Mouse (Mus musculus) ES-E14 (cell line): ENCODE results near the gene Ntf3. TPM values are rescaled to one million over a fixed set of nuclear protein-coding genes. Genes with fewer than 3 reads are reported as not detected.

Experiments
- DNase-seq: peaks from one replicate; pipeline ENCODE4 v3.0.0-alpha.2; 2013; ENCODE audit warnings: low read depth, low spot score
- H3K27ac ChIP-seq: 2 replicates; pipeline ENCODE4 v1.5.1; 2012; ENCODE audit warnings: low read depth, mild to moderate bottlenecking, low read length, moderate library complexity, mixed read lengths; ENCODE audit not compliant: poor library complexity, insufficient read depth, severe bottlenecking
- H3K36me3 ChIP-seq: 2 replicates; pipeline ENCODE4 v1.6.1; 2012; ENCODE audit warnings: mild to moderate bottlenecking, low read length, moderate library complexity, mixed read lengths; ENCODE audit not compliant: control insufficient read depth, poor library complexity, insufficient read depth, severe bottlenecking
- H3K4me1 ChIP-seq, 2 experiments: fragments of 150-350 bp in 1 of 2; sonication (generic) in 1 of 2; 2 replicates each; pipeline ENCODE4 v1.6.1; 2012; ENCODE audit warnings: low read length in 2 of 2, mild to moderate bottlenecking in 1 of 2, mixed read lengths in 1 of 2; ENCODE audit not compliant: control insufficient read depth in 2 of 2, insufficient read depth in 2 of 2, poor library complexity in 1 of 2
- H3K4me3 ChIP-seq, 2 experiments: fragments of 150-350 bp in 1 of 2; sonication (generic) in 1 of 2; 2 replicates each; pipeline ENCODE4 v1.5.1; 2012; ENCODE audit warnings: low read length in 2 of 2, low read depth in 1 of 2, mild to moderate bottlenecking in 1 of 2, mixed read lengths in 1 of 2; ENCODE audit not compliant: insufficient read depth in 1 of 2, poor library complexity in 1 of 2, severe bottlenecking in 1 of 2
- H3K9ac ChIP-seq: 2 replicates; pipeline ENCODE4 v1.6.1; 2012; ENCODE audit warnings: low read depth, mild to moderate bottlenecking, low read length, mixed read lengths; ENCODE audit not compliant: poor library complexity, insufficient read depth, severe bottlenecking
- H3K9me3 ChIP-seq: fragments of 150-350 bp; sonication (generic); 2 replicates; pipeline ENCODE4 v1.6.1; 2012; ENCODE audit warnings: low read depth, mild to moderate bottlenecking, low read length; ENCODE audit not compliant: control insufficient read depth, insufficient read depth
- CHD2 ChIP-seq: IDR thresholded peaks from 2 replicates; pipeline ENCODE4 v1.6.1; 2014; ENCODE audit warnings: mild to moderate bottlenecking, low read depth, low read length, inconsistent platforms
- HCFC1 ChIP-seq: IDR thresholded peaks from 2 replicates; pipeline ENCODE4 v1.6.1; 2012; ENCODE audit warnings: low read length, inconsistent platforms, borderline replicate concordance; ENCODE audit not compliant: insufficient read depth
- MAFK ChIP-seq: IDR thresholded peaks from 2 replicates; pipeline ENCODE4 v1.6.1; 2014; ENCODE audit warnings: mild to moderate bottlenecking, low read depth, low read length, inconsistent platforms; ENCODE audit not compliant: insufficient read depth
- ZC3H11A ChIP-seq: IDR thresholded peaks from 2 replicates; pipeline ENCODE4 v1.6.1; 2012; ENCODE audit warnings: low read depth, mild to moderate bottlenecking, inconsistent platforms, low read length, borderline replicate concordance
- ZNF384 ChIP-seq: IDR thresholded peaks from 2 replicates; pipeline ENCODE4 v1.6.1; 2012; ENCODE audit warnings: low read depth, low read length, inconsistent platforms
- in situ Hi-C, 2 experiments: fragments of 600-800 bp; cut with MboI; formaldehyde crosslinking; loops; one replicate each; pipeline ENCODE4 v1.15.1; 2025; ENCODE audit warnings: low sequenced_read_pairs in 2 of 2, inconsistent platforms in 1 of 2; ENCODE audit not compliant: unreplicated experiment in 2 of 2
- total RNA-seq: library from RNA; depleted of rRNA; stranded (reverse); fragments of 300-350 nt; gene quantifications from 2 replicates; pipeline ENCODE4 v1.2.3, GENCODE M21; 2012

Ntf3 gene
- total RNA-seq, 1 experiment: 0.54 TPM

DNA sequence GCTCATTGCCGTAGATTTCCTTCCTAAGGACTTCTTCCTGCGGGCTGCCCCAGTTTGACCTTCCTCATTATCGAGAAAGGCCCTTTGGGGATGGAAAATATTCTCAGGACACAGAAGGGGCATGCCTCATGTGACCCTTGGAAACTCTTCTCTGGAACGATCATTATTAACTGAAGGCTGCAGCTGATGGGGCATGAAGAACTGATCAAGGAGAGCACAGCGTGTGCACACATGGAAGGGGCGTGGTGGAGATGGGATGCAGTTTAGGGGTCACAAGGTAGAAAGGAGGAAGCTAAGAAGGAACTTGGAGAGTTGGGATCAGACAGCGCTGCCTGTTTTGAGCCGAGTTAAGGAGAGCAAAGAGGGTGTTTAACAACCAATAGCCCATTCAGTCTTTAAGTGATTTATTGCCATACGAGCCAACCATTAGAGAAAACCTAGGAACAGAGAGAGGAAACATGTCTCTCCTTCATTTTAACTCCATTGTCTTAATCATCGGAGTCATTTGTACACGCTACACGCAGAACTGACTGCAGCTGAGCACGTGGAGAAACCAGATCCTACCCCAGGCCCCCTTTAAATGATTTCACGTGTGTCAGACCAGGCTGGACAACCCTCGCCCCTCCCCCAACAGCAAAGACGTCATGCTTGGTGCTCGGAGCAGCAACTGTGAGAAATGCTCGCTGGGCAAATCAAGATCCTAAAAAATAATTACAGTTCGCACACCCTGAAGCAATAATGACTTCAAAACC is 32.4 kb downstream of the Ntf3 start:
- TF ChIP-seq ZNF384 (no peak), MAFK (no peak), HCFC1 (no peak), ZC3H11A (no peak), CHD2 (no peak)
- no peak for DNase-seq
- no peaks in the 10 kb centered on the region for H3K4me1 ChIP-seq
- no peaks in the 10 kb centered on the region for H3K9me3 ChIP-seq
- no peaks in the 10 kb centered on the region for H3K36me3 ChIP-seq
- no peak overlapping the region for H3K27ac ChIP-seq
- H3K9ac ChIP-seq: no peak overlapping the region
- in situ Hi-C loops: no loop called here
- H3K4me3 ChIP-seq: no peak overlapping the region

DNA sequence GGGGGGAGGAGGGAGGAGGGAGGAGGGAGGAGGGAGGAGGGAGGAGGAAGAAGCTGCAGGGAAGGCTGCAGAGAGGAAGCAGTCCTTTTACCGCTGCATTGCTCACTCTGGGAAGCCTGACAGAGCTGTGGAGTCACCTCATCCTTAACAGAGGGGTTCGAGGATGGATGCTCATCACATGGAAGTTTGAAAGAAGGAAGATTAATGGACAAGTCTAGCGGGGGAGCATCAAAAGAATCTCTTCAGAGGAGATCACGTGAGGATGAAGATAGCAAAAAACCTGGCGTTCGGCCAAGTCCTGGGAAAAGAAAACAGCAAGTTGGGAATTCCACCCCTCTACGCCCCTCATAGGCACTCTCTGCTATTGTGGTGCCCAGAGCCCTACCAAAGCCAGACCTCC is 38.5 kb downstream of the Ntf3 start:
- H3K36me3 ChIP-seq: no peaks in the 10 kb centered on the region
- no peak for DNase-seq
- TF ChIP-seq ZNF384 (no peak), MAFK (no peak), HCFC1 (no peak), ZC3H11A (no peak), CHD2 (no peak)
- in situ Hi-C loops: no loop called here
- no peaks in the 10 kb centered on the region for H3K4me1 ChIP-seq
- H3K4me3 ChIP-seq: no peak overlapping the region
- no peak overlapping the region for H3K27ac ChIP-seq
- H3K9me3 ChIP-seq: no peaks in the 10 kb centered on the region
- H3K9ac ChIP-seq: no peak overlapping the region

DNA sequence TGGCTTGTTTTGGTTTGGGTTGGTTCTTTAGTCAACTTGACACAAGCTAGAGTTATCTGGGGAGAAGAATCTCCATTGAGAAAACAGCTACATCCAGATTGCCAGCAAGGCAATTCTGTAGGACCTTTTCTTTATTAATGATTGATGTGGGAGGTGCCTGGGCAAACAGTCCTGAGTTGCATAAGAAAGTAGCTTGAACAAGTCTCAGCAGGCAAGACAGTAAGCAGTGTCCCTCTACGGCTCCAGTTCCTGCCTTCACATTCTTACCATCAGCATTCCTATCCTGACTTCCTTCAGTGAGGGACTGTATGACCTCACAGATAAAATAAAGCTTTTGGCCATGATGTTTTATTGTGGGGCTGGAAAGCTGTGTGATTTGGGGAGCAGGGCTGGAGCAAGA is 48.5 kb downstream of the Ntf3 start:
- Histone ChIP-seq H3K9me3 (no peaks in the 10 kb centered on the region), H3K4me3 (no peak overlapping the region), H3K9ac (no peak overlapping the region), H3K36me3 (no peaks in the 10 kb centered on the region), H3K4me1 (peaks cover 0 to 2% of the 10 kb centered on the region in 2 experiments; a peak in 1 of 4 replicates), H3K27ac (no peak overlapping the region)
- no peak for DNase-seq
- TF ChIP-seq HCFC1 (no peak), MAFK (no peak), ZNF384 (no peak), ZC3H11A (no peak), CHD2 (no peak)
- in situ Hi-C loops: no loop called here

DNA sequence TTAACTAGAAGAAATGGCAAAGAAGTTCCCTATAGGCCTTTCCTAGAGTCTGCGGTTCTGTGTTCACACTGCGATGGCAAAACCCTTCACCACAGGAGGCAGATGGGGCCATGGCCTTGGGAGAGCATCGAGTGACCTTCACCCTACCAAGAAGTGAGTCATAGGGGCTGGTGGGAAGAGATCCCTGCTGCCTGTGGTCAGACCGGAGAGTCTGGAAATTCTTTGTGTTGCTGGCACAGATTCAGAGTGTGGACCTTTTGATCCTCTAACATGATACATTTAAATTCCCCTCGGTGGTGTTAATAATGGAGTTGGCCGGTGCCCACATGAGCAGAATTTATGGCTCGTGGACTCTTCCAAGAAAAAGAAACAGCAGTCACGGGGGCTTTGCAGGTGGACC is 49.5 kb downstream of the Ntf3 start:
- Histone ChIP-seq H3K36me3 (no peaks in the 10 kb centered on the region), H3K4me1 (peaks cover 0 to 2% of the 10 kb centered on the region in 2 experiments; a peak in 1 of 4 replicates), H3K9me3 (no peaks in the 10 kb centered on the region), H3K9ac (no peak overlapping the region), H3K27ac (no peak overlapping the region), H3K4me3 (no peak overlapping the region)
- TF ChIP-seq HCFC1 (no peak), ZNF384 (no peak), CHD2 (no peak), MAFK (no peak), ZC3H11A (no peak)
- DNase-seq: no peak
- in situ Hi-C loops: no loop called here
